Mouse (Mus musculus) myocyte (in vitro differentiated cells): ENCODE data around the gene Fam32a. TPM values are rescaled to one million over a fixed set of nuclear protein-coding genes. Genes with fewer than 3 reads are reported as not detected.
A peak's percentile ranks its signal among the peaks of the same experiment; 100 is the strongest.

Source experiments
- H3K27me3 ChIP-seq: one replicate; pipeline ENCODE4 v1.6.1; 2011; ENCODE audit not compliant: control insufficient read depth, insufficient read depth, insufficient read length
- H3K36me3 ChIP-seq: one replicate; pipeline ENCODE4 v1.6.1; 2011; ENCODE audit not compliant: control insufficient read depth, insufficient read depth
- H3K4me2 ChIP-seq: one replicate; pipeline ENCODE4 v1.6.1; 2011; ENCODE audit warnings: low read depth, control low read depth
- H3K4me3 ChIP-seq: one replicate; pipeline ENCODE4 v1.5.1; 2011; ENCODE audit warnings: mild to moderate bottlenecking, control low read depth, moderate library complexity
- H3K79me2 ChIP-seq: one replicate; pipeline ENCODE4 v1.6.1; 2011; ENCODE audit not compliant: control insufficient read depth, insufficient read depth
- H3ac ChIP-seq: one replicate; pipeline ENCODE4 v1.6.1; 2011; ENCODE audit not compliant: control insufficient read depth, insufficient read length
- CEBPB ChIP-seq: IDR thresholded peaks from 2 replicates; pipeline ENCODE4 v1.6.1; 2011; ENCODE audit warnings: mild to moderate bottlenecking, moderate library complexity; ENCODE audit not compliant: poor library complexity, insufficient read depth, severe bottlenecking
- E2F4 ChIP-seq: IDR thresholded peaks from one replicate; pipeline ENCODE4 v1.6.1; 2011; ENCODE audit warnings: mild to moderate bottlenecking, control low read depth, moderate library complexity; ENCODE audit not compliant: insufficient read depth
- MAX ChIP-seq: IDR thresholded peaks from one replicate; pipeline ENCODE4 v1.6.1; 2011; ENCODE audit warnings: low read depth, mild to moderate bottlenecking, control low read depth
- MYOD1 ChIP-seq, 3 experiments: IDR thresholded peaks; one replicate each; pipeline ENCODE4 v1.6.1; 2011; ENCODE audit warnings: control low read depth in 2 of 3, low read depth in 2 of 3, mild to moderate bottlenecking in 2 of 3, moderate library complexity in 1 of 3; ENCODE audit not compliant: insufficient read length in 2 of 3, control insufficient read depth in 1 of 3
- MYOG ChIP-seq, 3 experiments: IDR thresholded peaks; one replicate each; pipeline ENCODE4 v1.6.1; 2011; ENCODE audit warnings: control low read depth in 2 of 3, low read depth in 2 of 3, mild to moderate bottlenecking in 2 of 3; ENCODE audit not compliant: insufficient read length in 2 of 3, control insufficient read depth in 1 of 3, insufficient read depth in 1 of 3
- POLR2A ChIP-seq: IDR thresholded peaks from one replicate; pipeline ENCODE4 v1.6.1; 2011; ENCODE audit warnings: low read depth, mild to moderate bottlenecking, control low read depth, moderate library complexity; ENCODE audit not compliant: insufficient read length
- POLR2AphosphoS2 ChIP-seq: IDR thresholded peaks from one replicate; pipeline ENCODE4 v1.6.1; 2011; ENCODE audit warnings: low read depth, control low read depth; ENCODE audit not compliant: insufficient read length
- REST ChIP-seq: IDR thresholded peaks from one replicate; pipeline ENCODE4 v1.6.1; 2011; ENCODE audit warnings: mild to moderate bottlenecking, control low read depth, moderate library complexity; ENCODE audit not compliant: insufficient read depth, insufficient read length
- SRF ChIP-seq: IDR thresholded peaks from one replicate; pipeline ENCODE4 v1.6.1; 2011; ENCODE audit warnings: low read depth; ENCODE audit not compliant: control insufficient read depth, insufficient read length
- TCF12 ChIP-seq: IDR thresholded peaks from one replicate; pipeline ENCODE4 v1.6.1; 2011; ENCODE audit warnings: mild to moderate bottlenecking, control low read depth; ENCODE audit not compliant: poor library complexity, insufficient read depth, severe bottlenecking
- TCF3 ChIP-seq: IDR thresholded peaks from one replicate; pipeline ENCODE4 v1.6.1; 2011; ENCODE audit warnings: low read depth, control low read depth; ENCODE audit not compliant: insufficient read length
- USF1 ChIP-seq: IDR thresholded peaks from one replicate; pipeline ENCODE4 v1.6.1; 2011; ENCODE audit warnings: low read depth, mild to moderate bottlenecking, control low read depth, moderate library complexity
- polyA plus RNA-seq: library from polyadenylated mRNA; unstranded; fragments of >200 nt; fragmentation: generic; extraction: Trizol; gene quantifications from one replicate; pipeline ENCODE4 v1.2.1, GENCODE M21; 2012; ENCODE audit warnings: missing spikeins

Gene Fam32a
- polyA plus RNA-seq, 1 experiment = 29.5 TPM

- Histone ChIP-seq H3ac (no peak overlapping the region), H3K4me3 (no peak overlapping the region), H3K36me3 (no peaks in the 10 kb centered on the region), H3K4me2 (no peak overlapping the region), H3K79me2 (no peaks in the 10 kb centered on the region), H3K27me3 (no peaks in the 10 kb centered on the region)
- no peak for TF ChIP-seq E2F4
- TF ChIP-seq REST = no peak
- no peak for TF ChIP-seq MYOG (IDR thresholded peaks at IDR 0.05; ENCODE audit: control insufficient read depth in 1 of 3, insufficient read depth in 1 of 3, insufficient read length in 2 of 3, low read depth in 2 of 3)
- no peak for TF ChIP-seq POLR2AphosphoS2
- no peak for TF ChIP-seq TCF12
- no peak for TF ChIP-seq MAX
- no peak for TF ChIP-seq TCF3
- TF ChIP-seq CEBPB = no peak
- no peak for TF ChIP-seq POLR2A
- TF ChIP-seq SRF = no peak
- no peak for TF ChIP-seq USF1
- no peak for TF ChIP-seq MYOD1 (IDR thresholded peaks at IDR 0.05; ENCODE audit: control insufficient read depth in 1 of 3, insufficient read length in 2 of 3, low read depth in 2 of 3)
Observed at GRCm38 (mm10) chr8:72259862-72260261, 40.3 kb downstream of the Fam32a start.

DNA sequence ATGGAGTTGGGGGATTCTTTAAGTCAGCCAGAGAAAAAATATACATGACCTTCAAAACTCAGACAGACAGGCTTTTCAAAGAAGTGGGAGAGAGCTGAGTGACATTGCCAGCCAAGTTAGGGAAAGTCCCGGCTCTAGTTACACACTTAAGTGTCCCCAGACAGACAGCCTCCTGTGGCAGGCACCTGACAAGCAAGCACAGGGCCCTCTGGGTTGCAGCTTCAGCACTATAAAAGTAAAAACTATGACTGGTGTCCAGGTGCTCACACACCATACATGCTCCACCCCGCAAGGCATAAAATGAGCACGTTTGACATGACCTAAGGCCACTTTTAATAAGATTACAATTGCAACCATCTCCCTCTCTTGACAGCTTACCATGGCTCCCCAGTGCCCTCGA is 41.1 kb downstream of the Fam32a start:
- H3K79me2 ChIP-seq = no peaks in the 10 kb centered on the region
- no peak overlapping the region for H3ac ChIP-seq
- no peak overlapping the region for H3K4me3 ChIP-seq
- no peak overlapping the region for H3K4me2 ChIP-seq
- no peaks in the 10 kb centered on the region for H3K36me3 ChIP-seq
- no peaks in the 10 kb centered on the region for H3K27me3 ChIP-seq
- TF ChIP-seq SRF (no peak), TCF3 (no peak), MYOD1 (IDR thresholded peaks at IDR 0.05; ENCODE audit: control insufficient read depth in 1 of 3, insufficient read length in 2 of 3, low read depth in 2 of 3) (no peak), POLR2AphosphoS2 (no peak), TCF12 (no peak), MAX (no peak), USF1 (no peak), CEBPB (no peak), MYOG (IDR thresholded peaks at IDR 0.05; ENCODE audit: control insufficient read depth in 1 of 3, insufficient read depth in 1 of 3, insufficient read length in 2 of 3, low read depth in 2 of 3) (no peak), E2F4 (no peak), REST (no peak)

GRCm38 (mm10) chr8:72261019-72261418 is 41.5 kb downstream of the Fam32a start:
- TF ChIP-seq MYOD1 (IDR thresholded peaks at IDR 0.05; ENCODE audit: control insufficient read depth in 1 of 3, insufficient read length in 2 of 3, low read depth in 2 of 3) (peak in 1 of 3 experiments; percentile 19), TCF3 (no peak)
- Histone ChIP-seq H3K4me3 (no peak overlapping the region), H3K36me3 (no peaks in the 10 kb centered on the region), H3K79me2 (no peaks in the 10 kb centered on the region), H3K4me2 (no peak overlapping the region), H3ac (no peak overlapping the region), H3K27me3 (no peaks in the 10 kb centered on the region)

GRCm38 (mm10) chr8:72261431-72261830 is 41.9 kb downstream of the Fam32a start:
- Histone ChIP-seq H3K36me3 (no peaks in the 10 kb centered on the region), H3K27me3 (no peaks in the 10 kb centered on the region), H3K4me3 (no peak overlapping the region), H3K4me2 (no peak overlapping the region), H3K79me2 (no peaks in the 10 kb centered on the region), H3ac (no peak overlapping the region)
- TF ChIP-seq POLR2A (no peak), MYOG (IDR thresholded peaks at IDR 0.05; ENCODE audit: control insufficient read depth in 1 of 3, insufficient read depth in 1 of 3, insufficient read length in 2 of 3, low read depth in 2 of 3) (no peak), MAX (no peak), MYOD1 (IDR thresholded peaks at IDR 0.05; ENCODE audit: control insufficient read depth in 1 of 3, insufficient read length in 2 of 3, low read depth in 2 of 3) (no peak)

GRCm38 (mm10) chr8:72261872-72262271 is 42.3 kb downstream of the Fam32a start:
- TF ChIP-seq REST (no peak), SRF (no peak), TCF3 (no peak), CEBPB (no peak), POLR2AphosphoS2 (no peak), USF1 (no peak), TCF12 (no peak), MYOG (IDR thresholded peaks at IDR 0.05; ENCODE audit: control insufficient read depth in 1 of 3, insufficient read depth in 1 of 3, insufficient read length in 2 of 3, low read depth in 2 of 3) (no peak), MAX (no peak)
- H3K79me2 ChIP-seq = no peaks in the 10 kb centered on the region
- no peaks in the 10 kb centered on the region for H3K27me3 ChIP-seq
- H3ac ChIP-seq = no peak overlapping the region
- H3K36me3 ChIP-seq = no peaks in the 10 kb centered on the region
- no peak overlapping the region for H3K4me2 ChIP-seq
- H3K4me3 ChIP-seq = no peak overlapping the region

DNA sequence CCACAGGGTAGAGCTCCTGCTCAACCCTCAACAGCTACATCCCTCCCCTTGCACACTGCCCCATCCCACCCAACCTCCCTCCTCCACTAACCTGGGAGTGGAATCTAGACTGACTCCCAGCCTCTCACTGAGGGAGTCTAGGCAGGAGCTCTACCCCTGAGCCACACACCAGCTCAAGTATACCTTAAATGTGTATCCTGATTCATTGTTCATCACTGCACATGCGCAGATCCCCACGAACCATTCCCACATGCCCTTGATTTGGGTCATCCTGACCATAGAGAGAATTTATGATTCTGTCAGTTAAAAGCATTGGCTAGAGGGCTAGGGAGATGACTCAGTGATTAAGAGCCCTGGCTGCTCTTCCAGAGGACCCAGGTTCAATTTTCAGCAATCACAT is 43.2 kb downstream of the Fam32a start:
- Histone ChIP-seq H3K27me3 (no peaks in the 10 kb centered on the region), H3K36me3 (no peaks in the 10 kb centered on the region), H3ac (no peak overlapping the region), H3K4me2 (no peak overlapping the region), H3K4me3 (no peak overlapping the region), H3K79me2 (no peaks in the 10 kb centered on the region)
- TF ChIP-seq POLR2A (no peak), MAX (no peak), TCF3 (no peak), CEBPB (no peak), SRF (no peak), TCF12 (no peak), E2F4 (no peak), USF1 (no peak), MYOG (IDR thresholded peaks at IDR 0.05; ENCODE audit: control insufficient read depth in 1 of 3, insufficient read depth in 1 of 3, insufficient read length in 2 of 3, low read depth in 2 of 3) (no peak), POLR2AphosphoS2 (no peak), REST (no peak), MYOD1 (IDR thresholded peaks at IDR 0.05; ENCODE audit: control insufficient read depth in 1 of 3, insufficient read length in 2 of 3, low read depth in 2 of 3) (no peak)
